Mouse (Mus musculus): ENCODE measurements around the gene Fcho2. TPM values are rescaled to one million over a fixed set of nuclear protein-coding genes. Genes with fewer than 3 reads are reported as not detected.

Fcho2 gene
- polyA plus RNA-seq, 1 experiment from 2014 or later: 30.6 TPM

- no peak for ATAC-seq
- H3K27ac ChIP-seq: no peak overlapping the region
- WGBS: 83% methylated on average over 5 of the region's 5 CpGs
- H3K9me3 ChIP-seq: no peaks in the 10 kb centered on the region
- H3K4me1 ChIP-seq (replicated peaks): no peaks in the 10 kb centered on the region
- no peaks in the 10 kb centered on the region for H3K36me3 ChIP-seq
- no peak overlapping the region for H3K9ac ChIP-seq (replicated peaks)
- no peak overlapping the region for H3K4me3 ChIP-seq (replicated peaks)
- H3K27me3 ChIP-seq: peaks cover 2% of the 10 kb centered on the region
- no peak overlapping the region for H3K4me2 ChIP-seq (replicated peaks)
Measured at GRCm38 (mm10) chr13:98701309-98701675, 114.0 kb downstream of the Fcho2 start.

GRCm38 (mm10) chr13:98700661-98701308, 114.5 kb downstream of the Fcho2 start:
- Histone ChIP-seq H3K4me1 (replicated peaks) (no peaks in the 10 kb centered on the region), H3K27ac (no peak overlapping the region), H3K9ac (replicated peaks) (no peak overlapping the region), H3K4me2 (replicated peaks) (no peak overlapping the region), H3K9me3 (no peaks in the 10 kb centered on the region), H3K27me3 (peaks cover 7% of the 10 kb centered on the region), H3K36me3 (no peaks in the 10 kb centered on the region), H3K4me3 (replicated peaks) (no peak overlapping the region)
- no peak for ATAC-seq
- 73% methylated on average over 10 of the region's 10 CpGs for WGBS

GRCm38 (mm10) chr13:98699982-98700540, 115.2 kb downstream of the Fcho2 start:
- no peak overlapping the region for H3K27ac ChIP-seq
- H3K36me3 ChIP-seq: no peaks in the 10 kb centered on the region
- peaks cover 15% of the 10 kb centered on the region for H3K27me3 ChIP-seq
- no peak for ATAC-seq
- 91% methylated on average over 5 of the region's 5 CpGs for WGBS
- peaks cover 3% of the 10 kb centered on the region for H3K4me1 ChIP-seq (replicated peaks)
- no peak overlapping the region for H3K4me3 ChIP-seq (replicated peaks)
- no peak overlapping the region for H3K4me2 ChIP-seq (replicated peaks)
- H3K9ac ChIP-seq (replicated peaks): no peak overlapping the region
- H3K9me3 ChIP-seq: no peaks in the 10 kb centered on the region

GRCm38 (mm10) chr13:98699051-98699744, 116.1 kb downstream of the Fcho2 start:
- no peak overlapping the region for H3K27ac ChIP-seq
- H3K4me1 ChIP-seq (replicated peaks): peaks cover 8% of the 10 kb centered on the region
- H3K27me3 ChIP-seq: peaks cover 23% of the 10 kb centered on the region
- H3K36me3 ChIP-seq: no peaks in the 10 kb centered on the region
- 82% methylated on average over 14 of the region's 14 CpGs for WGBS
- H3K4me3 ChIP-seq (replicated peaks): no peak overlapping the region
- no peak overlapping the region for H3K4me2 ChIP-seq (replicated peaks)
- H3K9me3 ChIP-seq: no peaks in the 10 kb centered on the region
- ATAC-seq: no peak
- H3K9ac ChIP-seq (replicated peaks): no peak overlapping the region

- no peak overlapping the region for H3K9ac ChIP-seq (replicated peaks)
- no peaks in the 10 kb centered on the region for H3K36me3 ChIP-seq
- H3K9me3 ChIP-seq: no peaks in the 10 kb centered on the region
- WGBS: 83% methylated on average over 3 of the region's 3 CpGs
- peaks cover 8% of the 10 kb centered on the region for H3K4me1 ChIP-seq (replicated peaks)
- no peak overlapping the region for H3K27ac ChIP-seq
- H3K27me3 ChIP-seq: peaks cover 35% of the 10 kb centered on the region
- H3K4me2 ChIP-seq (replicated peaks): no peak overlapping the region
- H3K4me3 ChIP-seq (replicated peaks): no peak overlapping the region
- ATAC-seq: no peak
Measured at GRCm38 (mm10) chr13:98696716-98697115, 118.5 kb downstream of the Fcho2 start.

- 26% methylated on average over 2 of the region's 2 CpGs for WGBS
- Histone ChIP-seq H3K36me3 (no peaks in the 10 kb centered on the region), H3K9me3 (no peaks in the 10 kb centered on the region), H3K4me1 (replicated peaks) (peaks cover 8% of the 10 kb centered on the region), H3K27ac (no peak overlapping the region), H3K27me3 (peaks cover 35% of the 10 kb centered on the region), H3K4me2 (replicated peaks) (no peak overlapping the region), H3K4me3 (replicated peaks) (no peak overlapping the region), H3K9ac (replicated peaks) (no peak overlapping the region)
- ATAC-seq: peak; percentile 4; the same call in 1 of the 2 replicates
Measured at GRCm38 (mm10) chr13:98695546-98695945, 119.7 kb downstream of the Fcho2 start.

GRCm38 (mm10) chr13:98694773-98695314, 120.4 kb downstream of the Fcho2 start, which contains the start of gene Tmem171:
TSS of gene Tmem171 (minus strand) at chr13:98694834.
- H3K4me1 ChIP-seq (replicated peaks): peaks cover 8% of the 10 kb centered on the region
- ATAC-seq: peak; percentile 55; the same call in 1 of the 2 replicates
- H3K36me3 ChIP-seq: no peaks in the 10 kb centered on the region
- peak within 1 kb of the TSS; percentile 65 for H3K4me2 ChIP-seq (replicated peaks)
- WGBS: 5% methylated on average over 42 of the region's 44 CpGs
- peak within 1 kb of the TSS; percentile 37 for H3K4me3 ChIP-seq (replicated peaks)
- no peak within 1 kb of the TSS for H3K27ac ChIP-seq
- H3K27me3 ChIP-seq: peaks cover 35% of the 10 kb centered on the region
- no peaks in the 10 kb centered on the region for H3K9me3 ChIP-seq
- peak within 1 kb of the TSS; percentile 58 for H3K9ac ChIP-seq (replicated peaks)

GRCm38 (mm10) chr13:98693316-98693715, 121.9 kb downstream of the Fcho2 start:
- Histone ChIP-seq H3K4me1 (replicated peaks) (peaks cover 9% of the 10 kb centered on the region), H3K27ac (no peak overlapping the region), H3K27me3 (peaks cover 35% of the 10 kb centered on the region), H3K36me3 (no peaks in the 10 kb centered on the region), H3K9me3 (no peaks in the 10 kb centered on the region), H3K4me3 (replicated peaks) (no peak overlapping the region), H3K9ac (replicated peaks) (no peak overlapping the region), H3K4me2 (replicated peaks) (no peak overlapping the region)
- ATAC-seq: no peak
- WGBS: 92% methylated on average over 11 of the region's 11 CpGs

GRCm38 (mm10) chr13:98691956-98692515, 123.2 kb downstream of the Fcho2 start:
- Histone ChIP-seq H3K27me3 (peaks cover 35% of the 10 kb centered on the region), H3K9me3 (no peaks in the 10 kb centered on the region), H3K27ac (no peak overlapping the region), H3K4me2 (replicated peaks) (no peak overlapping the region), H3K4me3 (replicated peaks) (no peak overlapping the region), H3K9ac (replicated peaks) (no peak overlapping the region), H3K4me1 (replicated peaks) (peaks cover 18% of the 10 kb centered on the region), H3K36me3 (no peaks in the 10 kb centered on the region)
- WGBS: 92% methylated on average over 13 of the region's 13 CpGs
- ATAC-seq: no peak

GRCm38 (mm10) chr13:98690886-98691285, 124.4 kb downstream of the Fcho2 start:
- ATAC-seq: no peak
- H3K9me3 ChIP-seq: no peaks in the 10 kb centered on the region
- 87% methylated on average over 11 of the region's 11 CpGs for WGBS

GRCm38 (mm10) chr13:98689605-98690290, 125.5 kb downstream of the Fcho2 start:
- Histone ChIP-seq H3K27ac (no peak overlapping the region), H3K4me2 (replicated peaks) (no peak overlapping the region), H3K36me3 (no peaks in the 10 kb centered on the region), H3K9ac (replicated peaks) (no peak overlapping the region), H3K4me3 (replicated peaks) (no peak overlapping the region), H3K27me3 (peaks cover 17% of the 10 kb centered on the region), H3K4me1 (replicated peaks) (peaks cover 12% of the 10 kb centered on the region), H3K9me3 (no peaks in the 10 kb centered on the region)
- 71% methylated on average over 11 of the region's 11 CpGs for WGBS
- no peak for ATAC-seq

More at GRCm38 (mm10) chr13:98690886-98691285, 124.4 kb downstream of the Fcho2 start:
- H3K9ac ChIP-seq (replicated peaks): no peak overlapping the region
- no peak overlapping the region for H3K4me2 ChIP-seq (replicated peaks)
- H3K27me3 ChIP-seq: peaks cover 29% of the 10 kb centered on the region
- H3K36me3 ChIP-seq: no peaks in the 10 kb centered on the region
- peaks cover 18% of the 10 kb centered on the region for H3K4me1 ChIP-seq (replicated peaks)
- no peak overlapping the region for H3K27ac ChIP-seq
- no peak overlapping the region for H3K4me3 ChIP-seq (replicated peaks)
